Mouse (Mus musculus) liver, embryonic 14.5 days (tissue): ENCODE measurements around the gene Spryd4. TPM values are rescaled to one million over a fixed set of nuclear protein-coding genes. Genes with fewer than 3 reads are reported as not detected.
"Not testable (repeated sequence)": the region's sequence is repeated elsewhere in the genome, so short reads cannot be mapped to it uniquely, and the experiment has no call there.

Experiments used
- ATAC-seq: fragments of 200-750 bp; cut with Nextera tagmentation; 2 replicates; pipeline ENCODE4 v1.8.0; 2017; ENCODE audit warnings: moderate number of reproducible peaks, mild to moderate bottlenecking, moderate library complexity; ENCODE audit not compliant: insufficient read depth
- DNase-seq, 3 experiments: peaks; one replicate each; pipeline ENCODE4 v3.0.0-alpha.2; 2012 to 2013; ENCODE audit warnings: low read depth in 3 of 3, low spot score in 3 of 3
- H3K27ac ChIP-seq: fragments of 300-500 bp; sonication (generic); 2 replicates; pipeline ENCODE4 v1.5.1; 2014; ENCODE audit warnings: moderate library complexity, mild to moderate bottlenecking, control low read depth, inconsistent platforms
- H3K27me3 ChIP-seq: fragments of 300-500 bp; sonication (generic); 2 replicates; pipeline ENCODE4 v1.6.1; 2014; ENCODE audit warnings: mild to moderate bottlenecking, low read length, moderate library complexity; ENCODE audit not compliant: control insufficient read depth, insufficient read depth
- H3K36me3 ChIP-seq: fragments of 300-500 bp; sonication (generic); replicated peaks from 2 replicates; pipeline ENCODE4 v1.6.1; 2014; ENCODE audit warnings: low read depth; ENCODE audit not compliant: control insufficient read depth, insufficient read depth
- H3K4me1 ChIP-seq, 2 experiments: fragments of 200-500 bp in 1 of 2; fragments of 300-500 bp in 1 of 2; sonication (generic) in 1 of 2; replicated peaks; 2 replicates each; pipeline ENCODE4 v1.6.1; 2012 to 2014; ENCODE audit warnings: antibody characterized with exemption in 1 of 2, inconsistent platforms in 1 of 2, low read length in 1 of 2; ENCODE audit not compliant: control insufficient read depth in 2 of 2, insufficient read depth in 2 of 2
- H3K4me2 ChIP-seq: fragments of 300-500 bp; sonication (generic); 2 replicates; pipeline ENCODE4 v1.6.1; 2014; ENCODE audit warnings: low read depth, mild to moderate bottlenecking, control low read depth, moderate library complexity
- H3K4me3 ChIP-seq, 2 experiments: fragments of 200-500 bp in 1 of 2; fragments of 300-500 bp in 1 of 2; sonication (generic) in 1 of 2; 2 replicates each; pipeline ENCODE4 v1.5.1; 2012 to 2014; ENCODE audit warnings: low read depth in 2 of 2, low read length in 2 of 2, mild to moderate bottlenecking in 2 of 2, control low read depth in 1 of 2, inconsistent platforms in 1 of 2, moderate library complexity in 1 of 2; ENCODE audit not compliant: insufficient read depth in 1 of 2
- H3K9ac ChIP-seq: fragments of 300-500 bp; sonication (generic); replicated peaks from 2 replicates; pipeline ENCODE4 v1.6.1; 2014; ENCODE audit warnings: mild to moderate bottlenecking, control low read depth, moderate library complexity
- H3K9me3 ChIP-seq: fragments of 300-500 bp; sonication (generic); 2 replicates; pipeline ENCODE4 v1.6.1; 2016; ENCODE audit warnings: low read length, mixed read lengths; ENCODE audit not compliant: control insufficient read depth
- CTCF ChIP-seq: IDR thresholded peaks from 2 replicates; pipeline ENCODE4 v1.5.1; 2016; ENCODE audit warnings: antibody characterized with exemption, low read depth, control low read depth
- EP300 ChIP-seq: IDR thresholded peaks from 2 replicates; pipeline ENCODE4 v1.6.1; 2016; ENCODE audit warnings: antibody characterized with exemption, low read depth
- WGBS: fragments of 180-500 bp; shearing (Covaris S2); extraction: QIAGEN DNeasy Blood & Tissue Kit; methylation state at CpG from one replicate; pipeline ENCODE4 v1.1.7; 2014; ENCODE audit not compliant: insufficient replicate concordance; 5-methylcytosine and 5-hydroxymethylcytosine counted together
- polyA plus RNA-seq, 2 experiments: library from polyadenylated mRNA; depleted of rRNA in 1 of 2; stranded (reverse) in 1 of 2; unstranded in 1 of 2; fragments of >200 nt; fragmentation: Nextera tagmentation in 1 of 2; extraction: Ambion mirVana in 1 of 2; gene quantifications; 2 replicates each; pipeline versions ENCODE4 v1.2.1 to v1.2.3; 2012 to 2014

The Spryd4 gene
- polyA plus RNA-seq (2012; rRNA removed) (12.9 and 14.2 TPM in 2 replicates), polyA plus RNA-seq (2014; fragmentation: Nextera tagmentation; extraction: Ambion mirVana) (20.8 and 21.4 TPM in 2 replicates)

DNA sequence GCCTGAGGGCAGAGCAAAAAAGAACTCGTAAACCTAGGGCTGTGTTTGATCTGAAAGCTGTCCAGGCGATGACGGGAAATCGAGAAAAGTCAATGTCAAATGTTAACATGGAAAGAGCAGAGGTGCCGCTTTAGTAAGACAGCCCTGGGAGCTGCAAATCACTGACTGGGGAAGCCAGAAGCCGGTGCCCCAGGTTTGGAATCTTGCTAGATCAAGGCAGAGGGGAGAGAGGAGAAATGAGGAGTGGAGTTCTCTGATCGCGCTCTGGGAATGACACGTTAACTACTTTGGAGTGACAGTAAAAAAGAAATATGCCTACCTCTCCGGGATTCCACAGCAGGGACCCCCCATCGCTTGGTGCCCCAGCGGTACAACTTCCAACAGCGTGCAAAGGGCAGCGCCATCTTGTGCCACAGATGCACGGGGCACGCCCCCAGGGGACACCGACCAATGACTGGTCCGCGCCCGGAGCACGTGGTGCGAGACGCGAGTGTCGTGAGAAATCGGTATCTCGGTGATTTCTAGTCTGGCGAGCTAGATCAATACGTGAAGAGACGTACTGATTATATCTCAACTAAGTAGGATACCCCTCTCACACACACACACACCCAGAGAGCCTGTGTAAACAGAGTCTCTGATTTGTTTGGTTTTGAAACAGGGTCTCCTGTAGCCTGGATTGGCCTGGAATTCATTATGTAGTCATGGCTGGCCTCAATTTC, at the start of gene Spryd4:
TSS of gene Spryd4 (minus strand) at position 418 of the 719 bp plus-strand sequence.
- TF ChIP-seq CTCF (peak; percentile 61), EP300 (no peak)
- 1% methylated on average over 30 of the region's 30 CpGs for WGBS
- Histone ChIP-seq H3K4me3 (peak within 1 kb of the TSS; percentile 79 to 80), H3K27ac (peak within 1 kb of the TSS; percentile 42), H3K27me3 (no peaks in the 10 kb centered on the region), H3K9ac (peak within 1 kb of the TSS; percentile 75), H3K4me1 (peaks cover 13% of the 10 kb centered on the region in 2 experiments), H3K4me2 (peak within 1 kb of the TSS; percentile 97), H3K36me3 (no peaks in the 10 kb centered on the region), H3K9me3 (no peaks in the 10 kb centered on the region)
- ATAC-seq, result peak; percentile 88
- DNase-seq, result peak; percentile 69 to 84 (median 78)

DNA sequence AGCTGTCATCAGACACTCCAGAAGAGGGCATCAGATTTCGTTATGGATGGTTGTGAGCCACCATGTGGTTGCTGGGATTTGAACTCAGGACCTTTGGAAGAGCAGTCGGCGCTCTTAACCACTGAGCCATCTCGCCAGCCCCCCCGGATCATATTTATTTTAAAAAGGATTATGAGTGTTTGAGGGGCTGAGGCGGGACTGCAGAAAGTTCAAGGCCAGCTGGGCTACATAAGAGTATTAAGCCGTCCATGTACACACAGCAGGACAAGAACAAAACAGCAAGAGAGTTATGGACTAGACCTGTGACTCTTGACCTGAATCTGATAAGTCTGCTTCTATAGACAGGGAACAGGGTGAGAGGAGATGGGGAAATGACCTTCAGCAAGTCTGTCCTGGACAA, 48.8 kb upstream of the Spryd4 start:
- not testable (repeated sequence) for H3K4me3 ChIP-seq, H3K27ac ChIP-seq, H3K9ac ChIP-seq, H3K4me1 ChIP-seq, H3K27me3 ChIP-seq, H3K9me3 ChIP-seq, DNase-seq, ATAC-seq, H3K36me3 ChIP-seq, H3K4me2 ChIP-seq
- 74% methylated on average over 7 of the region's 7 CpGs for WGBS

DNA sequence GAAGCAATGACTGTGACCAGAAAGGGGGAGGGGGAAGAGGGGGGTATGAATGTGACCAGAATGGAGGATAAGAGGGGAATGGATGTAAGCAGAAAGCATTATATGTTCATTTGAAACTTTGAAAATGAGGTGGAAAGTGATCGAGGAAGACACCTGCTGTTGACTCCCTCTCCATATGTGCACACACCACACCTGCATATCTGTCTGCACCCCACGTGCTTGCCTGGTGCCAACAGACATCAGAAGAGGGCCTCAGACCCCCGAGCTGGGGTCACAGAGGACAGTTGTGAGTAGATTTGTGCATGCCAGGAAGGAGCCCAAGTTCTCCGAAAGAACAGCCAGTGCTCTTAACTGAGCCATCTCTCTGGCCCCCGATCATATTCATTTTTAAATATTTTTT, 48.3 kb upstream of the Spryd4 start:
- Histone ChIP-seq H3K9me3 (no peaks in the 10 kb centered on the region), H3K36me3 (no peaks in the 10 kb centered on the region), H3K4me1 (peaks cover 0 to 8% of the 10 kb centered on the region in 2 experiments; a peak in 1 of 4 replicates), H3K27ac (no peak overlapping the region), H3K9ac (no peak overlapping the region), H3K4me2 (no peak overlapping the region), H3K27me3 (no peaks in the 10 kb centered on the region), H3K4me3 (no peak overlapping the region)
- no peak for TF ChIP-seq EP300
- no peak for TF ChIP-seq CTCF
- WGBS, result 62% methylated on average over 5 of the region's 5 CpGs
- no peak for ATAC-seq
- DNase-seq, result no peak

DNA sequence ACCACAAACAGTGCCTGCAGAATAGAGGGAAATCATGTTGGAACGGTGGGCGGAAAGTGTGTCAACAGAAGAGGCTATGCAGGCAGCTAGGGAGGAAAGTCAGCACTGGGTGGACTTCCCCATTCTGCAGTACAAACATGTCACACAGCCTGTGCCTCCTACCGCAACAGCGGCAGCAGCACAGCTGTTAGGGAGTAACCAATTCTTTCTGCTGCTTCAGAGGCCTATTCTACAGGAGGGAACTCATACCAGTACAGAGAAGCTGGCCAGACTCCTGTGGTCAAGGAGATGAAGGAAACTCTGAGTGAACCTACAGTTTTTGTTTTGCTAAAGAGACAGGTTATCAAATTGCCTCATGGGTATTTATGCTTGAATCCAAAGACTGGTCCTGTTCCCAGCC, 47.3 kb upstream of the Spryd4 start:
- Histone ChIP-seq H3K9me3 (no peaks in the 10 kb centered on the region), H3K4me3 (no peak overlapping the region), H3K27me3 (no peaks in the 10 kb centered on the region), H3K27ac (no peak overlapping the region), H3K4me2 (no peak overlapping the region), H3K36me3 (no peaks in the 10 kb centered on the region), H3K9ac (no peak overlapping the region), H3K4me1 (peaks cover 0 to 11% of the 10 kb centered on the region in 2 experiments; a peak in 1 of 4 replicates)
- ATAC-seq, result peak; percentile 26; the same call in 1 of the 2 replicates
- WGBS, result 24% methylated on average over 4 of the region's 4 CpGs
- TF ChIP-seq EP300 (no peak), CTCF (no peak)
- peak in 1 of 3 experiments; percentile 22 for DNase-seq

DNA sequence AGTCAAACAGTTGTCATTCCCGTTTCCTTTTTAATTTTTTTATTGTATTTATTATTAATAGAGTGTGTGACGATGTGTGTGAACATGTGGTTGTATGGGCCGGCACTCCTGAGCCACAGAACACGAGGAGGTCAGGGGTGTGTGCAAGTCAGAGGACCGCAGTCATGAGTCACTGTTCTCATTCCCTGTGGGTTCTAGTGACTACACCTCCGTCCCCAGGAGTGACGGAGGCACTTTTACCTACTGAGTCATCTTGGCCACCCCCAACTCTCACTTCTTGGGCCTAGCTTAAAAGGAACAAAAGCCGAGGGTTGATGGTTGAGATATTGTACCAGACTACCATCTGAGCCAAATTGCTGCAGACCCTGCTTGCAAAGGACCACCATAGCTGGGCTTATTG, 44.7 kb upstream of the Spryd4 start:
- no peak overlapping the region for H3K27ac ChIP-seq
- H3K4me2 ChIP-seq, result no peak overlapping the region
- DNase-seq (no peak), ATAC-seq (no peak)
- peaks cover 0 to 14% of the 10 kb centered on the region in 2 experiments; a peak in 1 of 4 replicates for H3K4me1 ChIP-seq
- no peaks in the 10 kb centered on the region for H3K27me3 ChIP-seq
- WGBS, result 72% methylated on average over 8 of the region's 8 CpGs
- no peak for TF ChIP-seq CTCF
- H3K4me3 ChIP-seq, result no peak overlapping the region
- no peak overlapping the region for H3K9ac ChIP-seq
- H3K9me3 ChIP-seq, result no peaks in the 10 kb centered on the region
- peaks cover 15% of the 10 kb centered on the region for H3K36me3 ChIP-seq
